Mouse (Mus musculus) stomach, embryonic 14.5 days (tissue): ENCODE data around the gene Grik4. TPM values are rescaled to one million over a fixed set of nuclear protein-coding genes. Genes with fewer than 3 reads are reported as not detected.

Experiments used
- ATAC-seq: fragments of 200-750 bp; cut with Nextera tagmentation; 2 replicates; pipeline ENCODE4 v1.8.0; 2017; ENCODE audit warnings: low read depth, moderate TSS enrichment; ENCODE audit not compliant: insufficient number of reproducible peaks, insufficient read depth, low FRiP score
- H3K27ac ChIP-seq: fragments of 300-500 bp; sonication (generic); 2 replicates; pipeline ENCODE4 v1.5.1; 2014; ENCODE audit warnings: mild to moderate bottlenecking, low read length, moderate library complexity, mixed read lengths
- H3K27me3 ChIP-seq: fragments of 300-500 bp; sonication (generic); 2 replicates; pipeline ENCODE4 v1.6.1; 2014; ENCODE audit warnings: low read length, control low read depth, mixed read lengths; ENCODE audit not compliant: control insufficient read depth, insufficient read depth
- H3K36me3 ChIP-seq: fragments of 300-500 bp; sonication (generic); 2 replicates; pipeline ENCODE4 v1.6.1; 2014; ENCODE audit warnings: mild to moderate bottlenecking, control low read depth, low read length, moderate library complexity, mixed read lengths; ENCODE audit not compliant: control insufficient read depth, insufficient read depth
- H3K4me1 ChIP-seq: fragments of 300-500 bp; sonication (generic); 2 replicates; pipeline ENCODE4 v1.6.1; 2014; ENCODE audit warnings: low read length, control low read depth, mixed read lengths; ENCODE audit not compliant: control insufficient read depth, insufficient read depth
- H3K4me2 ChIP-seq: fragments of 300-500 bp; sonication (generic); replicated peaks from 2 replicates; pipeline ENCODE4 v1.6.1; 2014; ENCODE audit warnings: low read depth, low read length, control low read depth
- H3K4me3 ChIP-seq: fragments of 300-500 bp; sonication (generic); 2 replicates; pipeline ENCODE4 v1.5.1; 2014; ENCODE audit warnings: low read depth, low read length, control low read depth
- H3K9ac ChIP-seq: fragments of 300-500 bp; sonication (generic); replicated peaks from 2 replicates; pipeline ENCODE4 v1.6.1; 2014; ENCODE audit warnings: low read depth, mild to moderate bottlenecking, control low read depth, low read length, moderate library complexity, mixed read lengths
- H3K9me3 ChIP-seq: fragments of 300-500 bp; sonication (generic); 2 replicates; pipeline ENCODE4 v1.6.1; 2016; ENCODE audit warnings: low read depth, low read length, control low read depth; ENCODE audit not compliant: control insufficient read depth
- WGBS: fragments of 180-500 bp; shearing (Covaris S2); extraction: QIAGEN DNeasy Blood & Tissue Kit; methylation state at CpG from one replicate; pipeline ENCODE4 v1.1.7; 2014; 5-methylcytosine and 5-hydroxymethylcytosine counted together
- polyA plus RNA-seq: library from polyadenylated mRNA; unstranded; fragments of >200 nt; fragmentation: Nextera tagmentation; extraction: Ambion mirVana; gene quantifications from 2 replicates; pipeline ENCODE4 v1.2.1, GENCODE M21; 2014

Gene Grik4
- polyA plus RNA-seq, 1 experiment from 2014 or later: 1.4 TPM

DNA sequence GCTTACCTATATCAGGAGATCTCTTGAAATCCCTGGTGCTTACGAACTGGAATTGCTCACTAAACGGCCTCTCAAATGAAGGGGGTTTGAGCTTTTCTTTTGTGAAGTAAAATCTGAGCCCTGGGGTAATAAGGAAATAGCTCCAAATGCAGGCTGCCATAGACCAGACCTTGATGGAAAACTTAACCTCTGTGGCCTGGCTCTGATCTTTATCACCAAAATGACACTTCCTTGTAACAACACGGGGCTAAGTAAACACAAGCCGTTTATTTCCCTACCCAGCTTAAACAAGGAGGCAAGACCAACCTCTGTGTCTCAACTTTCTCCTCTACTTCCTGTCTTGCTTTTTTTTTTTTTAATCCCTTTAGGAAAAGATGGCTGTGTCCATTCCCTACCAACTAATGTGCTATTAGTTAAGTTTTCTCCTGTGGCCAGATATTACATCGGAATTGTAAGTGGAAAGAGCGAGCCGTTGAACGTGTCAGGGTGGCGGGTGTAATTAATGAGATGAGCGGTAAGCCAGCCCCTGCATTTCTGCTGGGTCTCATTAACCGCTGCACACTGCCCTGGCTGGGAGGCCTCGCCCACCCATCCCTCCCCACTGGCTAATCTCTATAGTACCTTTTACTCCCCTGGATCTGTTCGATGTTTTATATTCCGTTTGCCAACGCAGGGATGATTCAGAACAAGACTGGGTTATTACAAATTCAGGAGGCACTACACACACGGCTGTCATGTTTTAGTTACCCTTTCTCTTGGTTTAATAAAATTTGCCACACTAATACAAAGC lies 47.7 kb downstream of the Grik4 start:
- no peak overlapping the region for H3K27ac ChIP-seq
- WGBS: 7% methylated on average over 16 of the region's 16 CpGs
- H3K4me1 ChIP-seq: peaks cover under 1% of the 10 kb centered on the region; the same call in 1 of the 2 replicates
- no peak overlapping the region for H3K9ac ChIP-seq
- peak overlapping the region; percentile 38 for H3K4me3 ChIP-seq
- no peak for ATAC-seq
- peak overlapping the region; percentile 82 for H3K4me2 ChIP-seq
- H3K9me3 ChIP-seq: no peaks in the 10 kb centered on the region
- no peaks in the 10 kb centered on the region for H3K36me3 ChIP-seq
- H3K27me3 ChIP-seq: no peaks in the 10 kb centered on the region

DNA sequence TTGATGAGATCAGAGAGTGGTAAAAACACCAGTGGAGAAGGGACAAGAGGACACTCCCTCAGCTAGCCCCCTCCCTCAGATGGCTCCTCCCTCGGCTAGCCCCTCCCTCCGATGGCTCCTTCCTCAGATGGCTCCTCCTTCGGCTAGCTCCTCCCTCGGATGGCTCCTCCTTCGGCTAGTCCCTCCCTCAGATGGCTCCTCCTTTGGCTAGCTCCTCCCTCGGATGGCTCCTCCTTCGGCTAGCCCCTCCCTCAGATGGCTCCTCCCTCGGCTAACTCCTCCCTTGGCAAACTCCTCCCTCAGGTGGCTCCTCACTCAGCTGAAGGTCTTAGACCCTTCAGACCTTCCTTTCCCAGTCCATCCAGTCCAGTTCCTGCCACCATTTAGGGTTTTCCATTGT lies 51.5 kb downstream of the Grik4 start:
- Histone ChIP-seq H3K27ac (no peak overlapping the region), H3K9ac (no peak overlapping the region), H3K4me3 (no peak overlapping the region), H3K4me1 (no peaks in the 10 kb centered on the region; the same call in 1 of the 2 replicates), H3K4me2 (no peak overlapping the region), H3K27me3 (no peaks in the 10 kb centered on the region), H3K36me3 (no peaks in the 10 kb centered on the region), H3K9me3 (no peaks in the 10 kb centered on the region)
- WGBS: 81% methylated on average over 8 of the region's 8 CpGs
- ATAC-seq: no peak

DNA sequence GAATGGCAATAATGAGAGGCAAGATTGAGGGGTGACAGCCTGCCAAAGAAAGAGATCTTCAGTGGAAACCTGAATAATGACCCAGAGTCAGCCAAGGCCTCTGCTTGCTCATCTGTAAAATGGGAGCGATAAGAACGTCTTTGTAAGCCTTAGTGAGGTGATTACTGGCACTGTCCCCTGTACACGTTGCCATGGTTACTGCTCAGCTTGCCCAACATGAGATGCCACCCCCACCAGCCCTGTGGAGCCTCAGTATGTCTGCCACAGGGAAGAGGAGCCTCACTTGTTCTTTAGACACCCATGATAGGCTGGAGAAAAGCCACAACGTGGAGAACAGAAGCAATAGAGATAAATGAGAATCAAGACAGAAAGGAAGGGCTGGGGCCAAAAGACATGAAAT lies 56.4 kb downstream of the Grik4 start:
- Histone ChIP-seq H3K4me1 (no peaks in the 10 kb centered on the region; the same call in 1 of the 2 replicates), H3K27ac (no peak overlapping the region), H3K4me2 (no peak overlapping the region), H3K27me3 (no peaks in the 10 kb centered on the region), H3K36me3 (no peaks in the 10 kb centered on the region), H3K4me3 (no peak overlapping the region), H3K9ac (no peak overlapping the region), H3K9me3 (no peaks in the 10 kb centered on the region)
- 81% methylated on average over 4 of the region's 4 CpGs for WGBS
- no peak for ATAC-seq

DNA sequence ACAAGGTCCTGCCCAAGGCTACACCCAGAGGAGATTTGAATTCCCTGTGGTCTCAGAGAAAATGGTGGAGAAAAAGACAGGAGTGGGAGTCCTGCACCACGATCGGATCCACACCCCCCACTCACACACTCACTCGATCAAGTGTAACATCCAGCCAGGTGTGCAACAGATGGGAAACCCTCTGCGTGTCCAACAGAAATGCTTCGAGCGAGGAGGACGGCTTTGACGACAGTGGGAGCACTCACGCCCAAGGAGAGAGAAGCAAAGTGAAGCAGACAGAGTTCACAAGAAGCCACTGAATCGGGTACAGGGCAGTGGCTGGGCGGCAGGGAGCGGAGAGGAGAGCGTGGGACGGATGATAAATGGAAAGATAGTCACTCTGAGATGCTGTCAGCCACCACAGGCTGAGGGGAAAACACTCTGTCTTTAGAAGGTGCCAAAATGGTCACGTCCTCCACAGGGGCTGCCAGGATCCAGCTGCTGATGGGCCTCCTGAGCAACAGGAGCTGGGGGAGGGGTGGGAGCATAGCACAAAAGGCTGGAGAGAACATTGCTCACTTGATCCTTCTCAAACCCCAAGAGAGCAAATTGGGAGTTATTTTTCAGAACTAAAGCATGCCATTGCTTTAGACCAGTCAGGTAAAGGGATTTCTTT lies 58.1 kb downstream of the Grik4 start:
- no peak overlapping the region for H3K4me2 ChIP-seq
- WGBS: 35% methylated on average over 15 of the region's 15 CpGs
- H3K9me3 ChIP-seq: no peaks in the 10 kb centered on the region
- H3K9ac ChIP-seq: no peak overlapping the region
- H3K27ac ChIP-seq: no peak overlapping the region
- no peaks in the 10 kb centered on the region for H3K36me3 ChIP-seq
- no peaks in the 10 kb centered on the region for H3K27me3 ChIP-seq
- no peak overlapping the region for H3K4me3 ChIP-seq
- H3K4me1 ChIP-seq: no peaks in the 10 kb centered on the region; the same call in 1 of the 2 replicates
- ATAC-seq: no peak

DNA sequence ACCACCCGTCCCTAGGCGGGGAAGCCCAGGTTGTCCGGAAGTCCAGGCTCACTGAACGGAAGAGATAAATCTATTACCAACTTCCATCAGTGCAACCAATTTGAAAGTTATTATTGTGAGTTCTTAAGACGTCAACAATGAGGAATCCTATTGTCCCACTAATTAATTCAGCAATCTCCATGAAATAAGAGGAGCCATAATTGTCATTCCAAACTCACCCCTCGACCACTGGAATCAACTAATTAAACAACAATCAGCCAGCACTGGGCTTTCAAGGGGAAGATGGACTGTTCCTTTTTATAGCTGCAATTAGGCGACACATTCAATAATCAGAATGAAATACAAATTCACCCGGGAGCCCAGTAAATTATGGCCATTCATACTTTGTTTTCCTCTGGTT lies 58.7 kb downstream of the Grik4 start:
- H3K4me1 ChIP-seq: no peaks in the 10 kb centered on the region; the same call in 1 of the 2 replicates
- no peaks in the 10 kb centered on the region for H3K36me3 ChIP-seq
- no peak overlapping the region for H3K4me3 ChIP-seq
- no peaks in the 10 kb centered on the region for H3K27me3 ChIP-seq
- H3K27ac ChIP-seq: no peak overlapping the region
- H3K9ac ChIP-seq: no peak overlapping the region
- no peak for ATAC-seq
- 58% methylated on average over 8 of the region's 8 CpGs for WGBS
- H3K4me2 ChIP-seq: no peak overlapping the region
- H3K9me3 ChIP-seq: no peaks in the 10 kb centered on the region

DNA sequence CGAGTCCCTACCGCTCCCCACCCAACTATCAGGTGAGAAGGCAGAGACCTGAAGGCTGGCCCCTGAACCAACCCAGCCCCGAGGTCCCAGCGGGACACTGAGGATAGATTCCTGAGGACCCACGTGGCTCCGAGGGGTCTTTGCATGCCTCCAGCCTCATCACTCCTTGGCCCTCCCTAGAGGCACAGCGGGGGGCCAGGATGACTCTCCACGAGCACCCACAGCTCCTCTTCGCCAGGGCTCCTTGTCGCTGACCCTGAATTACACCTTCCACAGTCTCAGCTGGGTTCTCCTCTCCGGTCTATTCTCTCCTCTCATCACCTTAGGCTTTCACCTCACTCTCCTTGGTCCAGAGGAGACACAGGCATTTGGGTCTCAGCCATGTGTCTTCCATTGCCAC lies 59.2 kb downstream of the Grik4 start:
- 55% methylated on average over 11 of the region's 11 CpGs for WGBS
- no peak overlapping the region; the same call in 1 of the 2 replicates for H3K4me2 ChIP-seq

DNA sequence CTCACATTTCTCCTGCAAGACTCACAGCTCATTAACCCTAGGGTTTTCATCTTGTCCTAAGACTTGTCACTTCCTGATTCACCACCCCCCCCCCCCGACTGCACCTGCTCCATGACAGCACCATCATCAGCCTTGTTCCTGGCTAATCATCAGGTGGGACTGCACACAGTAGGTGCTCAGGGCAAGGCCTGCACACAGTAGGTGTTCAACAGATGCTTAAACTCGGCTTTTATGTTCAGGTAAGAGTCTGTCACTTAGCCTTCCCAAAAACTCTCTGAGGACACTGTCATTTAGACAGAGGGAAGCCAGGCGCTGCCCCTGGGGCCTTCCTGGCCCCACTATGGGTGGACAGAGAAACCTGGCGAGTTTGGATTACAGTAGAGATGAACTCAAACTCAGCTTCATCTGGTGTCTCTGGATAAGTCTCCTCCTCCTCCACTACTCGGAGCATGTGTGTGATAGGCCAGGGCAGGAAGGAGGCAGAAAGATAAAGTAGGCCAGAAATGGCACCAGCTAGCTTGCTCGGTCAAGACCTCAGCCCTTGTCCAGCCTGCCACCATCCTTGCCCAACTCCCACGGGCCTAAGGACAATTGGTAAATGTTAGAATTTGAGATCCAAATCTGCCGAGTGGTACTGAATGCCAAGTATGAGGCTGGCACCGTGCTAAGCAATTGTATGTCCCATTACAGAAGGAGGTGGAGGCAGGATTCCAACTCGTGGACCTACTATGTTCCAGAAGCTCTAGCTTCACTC lies 61.1 kb downstream of the Grik4 start:
- WGBS: 85% methylated on average over 10 of the region's 10 CpGs

More for the DNA sequence above, 59.2 kb downstream of the Grik4 start:
- no peaks in the 10 kb centered on the region; the same call in 1 of the 2 replicates for H3K4me1 ChIP-seq
- H3K9me3 ChIP-seq: no peaks in the 10 kb centered on the region
- no peak overlapping the region for H3K9ac ChIP-seq
- H3K27ac ChIP-seq: no peak overlapping the region
- no peaks in the 10 kb centered on the region for H3K27me3 ChIP-seq
- H3K4me3 ChIP-seq: no peak overlapping the region
- ATAC-seq: no peak
- H3K36me3 ChIP-seq: no peaks in the 10 kb centered on the region

DNA sequence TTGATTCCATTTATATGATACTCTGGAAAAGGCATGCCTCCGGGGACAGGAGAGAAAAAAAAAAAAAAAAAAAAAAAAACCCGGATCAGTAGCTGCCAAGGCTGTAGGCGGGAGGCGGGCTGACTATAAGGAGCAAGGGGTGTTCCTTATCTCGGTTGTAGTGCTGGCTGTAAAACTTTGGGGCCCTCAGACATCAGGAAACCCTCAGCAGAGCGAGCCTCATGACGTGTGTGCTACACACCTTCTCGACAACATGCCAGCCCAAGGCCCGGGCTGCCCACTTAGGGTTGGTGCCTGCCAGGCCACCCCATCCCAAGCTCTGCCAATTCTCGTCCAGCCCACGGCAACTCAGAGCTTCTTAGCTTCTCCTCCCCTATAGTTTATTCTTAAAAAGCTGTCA lies 62.0 kb downstream of the Grik4 start:
- no peak overlapping the region for H3K4me2 ChIP-seq
- no peaks in the 10 kb centered on the region; the same call in 1 of the 2 replicates for H3K4me1 ChIP-seq
- ATAC-seq: no peak; the same call in 1 of the 2 replicates
- no peaks in the 10 kb centered on the region for H3K9me3 ChIP-seq
- no peak overlapping the region for H3K27ac ChIP-seq
- 37% methylated on average over 11 of the region's 11 CpGs for WGBS
- no peak overlapping the region for H3K9ac ChIP-seq
- H3K4me3 ChIP-seq: no peak overlapping the region
- H3K36me3 ChIP-seq: no peaks in the 10 kb centered on the region
- no peaks in the 10 kb centered on the region for H3K27me3 ChIP-seq

More for the DNA sequence above, 61.1 kb downstream of the Grik4 start:
- H3K4me2 ChIP-seq: no peak overlapping the region
- no peak for ATAC-seq
- no peaks in the 10 kb centered on the region; the same call in 1 of the 2 replicates for H3K4me1 ChIP-seq
- H3K9ac ChIP-seq: no peak overlapping the region
- H3K36me3 ChIP-seq: no peaks in the 10 kb centered on the region
- H3K4me3 ChIP-seq: no peak overlapping the region
- no peaks in the 10 kb centered on the region for H3K27me3 ChIP-seq
- no peaks in the 10 kb centered on the region for H3K9me3 ChIP-seq
- H3K27ac ChIP-seq: no peak overlapping the region
